Comparison of ENCODE assay signal across 9 mouse cellular contexts in genomic region chr5:74796421-74797067, GRCm38 (mm10).
A peak's percentile ranks its signal among the peaks of the same experiment; 100 is the strongest.
DNase-seq lines count a peak whose midpoint lies in the region; ATAC-seq and TF ChIP-seq lines count a peak whose summit lies in the region.
"Had no signal": no experiment of that assay in that cellular context is flagged by ENCODE, and none has a peak within 500 bp of the region (broad histone marks: within the 10 kb centered on the region; RNA-seq: fewer than 3 reads in every experiment).

No protein-coding gene starts in this region.

- no peak for TF ChIP-seq POLR2A in cortical plate, adult 2 months (IDR thresholded peaks at IDR 0.05; ENCODE audit: extremely low read depth, insufficient read depth, low read length)

- no peaks in the 10 kb centered on the region; the same call in 1 of the 2 replicates for H3K9me3 ChIP-seq in intestine, embryonic 14.5 days (ENCODE audit: control insufficient read depth, low read length)
- H3K9me3 ChIP-seq in intestine, embryonic 16.5 days (ENCODE audit: control insufficient read depth, low read length), result no peaks in the 10 kb centered on the region
- H3K9me3 ChIP-seq in heart, postnatal 0 days (replicated peaks; ENCODE audit: control insufficient read depth, low read length), result no peaks in the 10 kb centered on the region
- H3K9me3 ChIP-seq in limb, embryonic 11.5 days (ENCODE audit: control insufficient read depth, low read length), result no peaks in the 10 kb centered on the region
- H3K9me3 ChIP-seq: stomach, embryonic 15.5 days had no signal

- 40% methylated on average over 8 of the region's 8 CpGs for WGBS in intestine, embryonic 14.5 days
- 46% methylated on average over 8 of the region's 8 CpGs for WGBS in intestine, embryonic 16.5 days
- 43% methylated on average over 8 of the region's 8 CpGs for WGBS in heart, postnatal 0 days
- 48% methylated on average over 8 of the region's 8 CpGs for WGBS in limb, embryonic 11.5 days

- H3K27me3 ChIP-seq in intestine, embryonic 14.5 days (replicated peaks; ENCODE audit: control insufficient read depth, insufficient read depth, low read length), result no peaks in the 10 kb centered on the region
- no peaks in the 10 kb centered on the region for H3K27me3 ChIP-seq in intestine, embryonic 16.5 days (replicated peaks; ENCODE audit: control insufficient read depth, insufficient read depth, low read length)
- H3K27me3 ChIP-seq in heart, postnatal 0 days (ENCODE audit: control insufficient read depth, insufficient read depth, low read length), result 0 out of 2 replicates have a peak, but pooled peaks cover 13% of the 10 kb centered on the region
- H3K27me3 ChIP-seq in limb, embryonic 11.5 days (ENCODE audit: control insufficient read depth, insufficient read depth, low read length), result no peaks in the 10 kb centered on the region
- H3K27me3 ChIP-seq: stomach, embryonic 15.5 days had no signal

- H3K36me3 ChIP-seq in intestine, embryonic 14.5 days (ENCODE audit: control insufficient read depth, insufficient read depth, low read length), result no peaks in the 10 kb centered on the region
- no peaks in the 10 kb centered on the region for H3K36me3 ChIP-seq in intestine, embryonic 16.5 days (ENCODE audit: control insufficient read depth, insufficient read depth, low read length)
- no peaks in the 10 kb centered on the region for H3K36me3 ChIP-seq in heart, postnatal 0 days (replicated peaks; ENCODE audit: control insufficient read depth, insufficient read depth, low read length)
- H3K36me3 ChIP-seq in limb, embryonic 11.5 days (ENCODE audit: control insufficient read depth, insufficient read depth, low read length), result no peaks in the 10 kb centered on the region
- H3K36me3 ChIP-seq: stomach, embryonic 15.5 days had no signal

- H3K4me1 ChIP-seq in intestine, embryonic 14.5 days (replicated peaks; ENCODE audit: control insufficient read depth, insufficient read depth, low read length), result peaks cover 33% of the 10 kb centered on the region
- peaks cover 18% of the 10 kb centered on the region for H3K4me1 ChIP-seq in intestine, embryonic 16.5 days (ENCODE audit: control insufficient read depth, insufficient read depth, low read length)
- H3K4me1 ChIP-seq in cortical plate, adult 2 months (ENCODE audit: control insufficient read depth, insufficient read depth, low read length), result peaks cover 2% of the 10 kb centered on the region; the same call in 1 of the 2 replicates
- H3K4me1 ChIP-seq in heart, postnatal 0 days (ENCODE audit: control insufficient read depth, insufficient read depth), result 0 out of 2 replicates have a peak, but pooled peaks cover 8% of the 10 kb centered on the region
- H3K4me1 ChIP-seq in limb, embryonic 11.5 days (ENCODE audit: control insufficient read depth, insufficient read depth, low read length), result peaks cover 7% of the 10 kb centered on the region

- no peak overlapping the region for H3K9ac ChIP-seq in intestine, embryonic 14.5 days (ENCODE audit: low read length)
- H3K9ac ChIP-seq in intestine, embryonic 16.5 days (ENCODE audit: low read depth, low read length), result no peak overlapping the region
- no peak overlapping the region for H3K9ac ChIP-seq in heart, postnatal 0 days (replicated peaks; ENCODE audit: low read depth, low read length)
- H3K9ac ChIP-seq in limb, embryonic 11.5 days (ENCODE audit: low read length), result no peak overlapping the region
- H3K9ac ChIP-seq: stomach, embryonic 15.5 days had no signal

- H3K4me3 ChIP-seq in intestine, embryonic 14.5 days (ENCODE audit: low read depth, low read length), result no peak overlapping the region
- no peak overlapping the region for H3K4me3 ChIP-seq in intestine, embryonic 16.5 days (ENCODE audit: low read length)
- H3K4me3 ChIP-seq in cortical plate, adult 2 months (ENCODE audit: insufficient read depth, low read length), result no peak overlapping the region
- H3K4me3 ChIP-seq in heart, postnatal 0 days (ENCODE audit: low read depth, low read length), result no peak overlapping the region
- no peak overlapping the region for H3K4me3 ChIP-seq in limb, embryonic 11.5 days (ENCODE audit: low read depth, low read length)
- H3K4me3 ChIP-seq: stomach, embryonic 15.5 days had no signal

- no peak for ATAC-seq in intestine, embryonic 14.5 days (replicated peaks; ENCODE audit: low FRiP score, low TSS enrichment, low read depth)
- no peak for ATAC-seq in intestine, embryonic 16.5 days
- ATAC-seq in heart, postnatal 0 days (ENCODE audit: insufficient read depth, low read depth), result no peak
- peak; percentile 44; the same call in 1 of the 2 replicates for ATAC-seq in limb, embryonic 11.5 days (ENCODE audit: insufficient number of reproducible peaks, low FRiP score, low TSS enrichment, low read depth)
- no peak for ATAC-seq in erythroblast, adult 5-6 weeks (replicated peaks; ENCODE audit: low FRiP score, poor library complexity, severe bottlenecking)

- peak; percentile 72 for TF ChIP-seq CTCF in cortical plate, adult 2 months (IDR thresholded peaks at IDR 0.05; ENCODE audit: extremely low read depth, insufficient read depth, low read length)
- peak; percentile 69 for TF ChIP-seq CTCF in heart, postnatal 0 days (IDR thresholded peaks at IDR 0.05; ENCODE audit: low read depth)

- no peak for TF ChIP-seq EP300 in heart, postnatal 0 days (IDR thresholded peaks at IDR 0.05; ENCODE audit: low read depth)

- H3K4me2 ChIP-seq in intestine, embryonic 14.5 days (ENCODE audit: low read length), result no peak overlapping the region
- no peak overlapping the region for H3K4me2 ChIP-seq in intestine, embryonic 16.5 days (ENCODE audit: low read depth, low read length)
- H3K4me2 ChIP-seq in heart, postnatal 0 days (ENCODE audit: low read depth, low read length), result no peak overlapping the region
- no peak overlapping the region for H3K4me2 ChIP-seq in limb, embryonic 11.5 days (ENCODE audit: low read depth, severe bottlenecking)
- H3K4me2 ChIP-seq: stomach, embryonic 15.5 days had no signal

- DNase-seq in intestine, embryonic 14.5 days (ENCODE audit: low spot score), result peak; percentile 86
- peak; percentile 45 for DNase-seq in MN1 (ENCODE audit: low spot score)
- DNase-seq in heart, postnatal 0 days (ENCODE audit: low spot score), result peak; percentile 46
- peak; percentile 90 for DNase-seq in limb, embryonic 11.5 days (ENCODE audit: low spot score)
- DNase-seq in retina, postnatal 7 days (ENCODE audit: low read depth, low spot score), result peak; percentile 55

- H3K27ac ChIP-seq in intestine, embryonic 14.5 days (ENCODE audit: low read depth), result no peak overlapping the region
- H3K27ac ChIP-seq in intestine, embryonic 16.5 days (ENCODE audit: low read length), result no peak overlapping the region
- H3K27ac ChIP-seq in cortical plate, adult 2 months (ENCODE audit: insufficient read depth, low read length), result no peak overlapping the region
- H3K27ac ChIP-seq in heart, postnatal 0 days (ENCODE audit: low read depth), result no peak overlapping the region
- H3K27ac ChIP-seq in limb, embryonic 11.5 days (replicated peaks; ENCODE audit: low read depth, low read length), result no peak overlapping the region
- H3K27ac ChIP-seq: stomach, embryonic 15.5 days had no signal
